Mouse (Mus musculus) layer of hippocampus, postnatal 25 days (tissue): ENCODE data around the gene Hist1h2an. TPM values are rescaled to one million over a fixed set of nuclear protein-coding genes. Genes with fewer than 3 reads are reported as not detected.
A peak's percentile ranks its signal among the peaks of the same experiment; 100 is the strongest.

Source experiments
- DNase-seq, 2 experiments: peaks; one replicate each; pipeline ENCODE4 v3.0.0; 2022; ENCODE audit warnings: mixed read lengths in 2 of 2, low spot score in 1 of 2; ENCODE audit errors: extremely low spot score in 1 of 2
- total RNA-seq, 2 experiments: library from RNA; stranded (reverse); gene quantifications; 2 replicates each; pipeline ENCODE4 v1.2.3; 2021

Hist1h2an gene
- total RNA-seq, 2 experiments from 2014 or later, result 1.9 to 3.0 TPM

DNA sequence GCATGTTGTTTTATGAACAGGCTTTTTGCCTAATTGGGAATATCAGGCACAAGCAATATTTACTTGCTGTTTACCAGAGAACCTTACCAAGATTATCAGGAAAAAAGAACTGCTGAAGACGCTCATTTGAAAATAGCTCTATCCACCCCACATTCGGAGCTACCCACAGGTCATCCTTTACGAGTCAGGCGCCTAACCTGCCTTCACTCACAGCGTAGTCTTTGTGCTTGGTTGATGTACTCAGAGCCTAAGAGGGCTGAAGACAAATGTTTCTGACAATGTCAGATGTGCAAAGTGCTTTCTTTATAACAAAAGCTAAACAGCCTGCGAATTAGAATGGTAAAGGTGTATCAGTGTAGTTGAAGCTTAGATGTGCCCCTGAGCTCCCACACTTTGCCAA is 2.7 kb downstream of the Hist1h2an start:
- DNase-seq, result no peak

DNA sequence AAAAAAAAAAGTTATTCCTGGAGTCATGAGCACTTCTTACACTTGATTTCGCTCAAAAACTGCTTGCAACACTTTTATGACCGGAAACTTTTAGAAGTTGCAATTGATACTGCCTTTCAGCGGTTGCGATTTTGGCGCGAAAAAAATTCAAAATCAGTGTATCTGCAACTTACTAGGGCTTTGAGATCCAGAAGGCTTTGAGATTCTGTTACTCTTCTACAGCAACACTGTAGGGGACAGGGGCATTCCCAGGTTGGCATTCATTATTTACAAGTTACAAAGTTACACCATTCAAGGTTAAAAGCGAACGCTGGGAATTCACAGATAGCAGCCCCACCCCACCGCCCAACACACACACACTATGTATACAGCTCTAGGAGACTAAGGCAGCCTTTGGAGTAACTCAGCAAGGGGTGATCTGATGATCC is 3.3 kb downstream of the Hist1h2an start:
- DNase-seq, result peak in 1 of 2 experiments; percentile 21

DNA sequence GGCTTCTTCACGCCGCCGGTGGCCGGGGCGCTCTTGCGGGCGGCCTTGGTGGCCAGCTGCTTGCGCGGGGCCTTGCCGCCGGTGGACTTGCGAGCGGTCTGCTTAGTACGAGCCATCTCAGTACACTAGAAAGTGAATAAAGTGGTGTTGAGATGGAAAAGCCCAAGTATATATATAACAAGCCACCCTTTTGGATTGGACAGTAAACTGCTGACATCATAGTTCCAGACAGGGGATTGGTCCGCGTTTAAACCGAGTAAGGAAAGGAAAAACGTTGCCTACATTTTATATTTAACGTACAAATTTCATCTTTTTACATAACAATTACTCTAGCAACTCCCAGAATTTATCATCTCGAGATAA is 3.8 kb downstream of the Hist1h2an start, which contains the start of gene Hist1h3i:
Gene Hist1h3i (minus strand): TSS at position 116 of the 363 bp plus-strand sequence.
- DNase-seq, result peak; percentile 24 to 36

DNA sequence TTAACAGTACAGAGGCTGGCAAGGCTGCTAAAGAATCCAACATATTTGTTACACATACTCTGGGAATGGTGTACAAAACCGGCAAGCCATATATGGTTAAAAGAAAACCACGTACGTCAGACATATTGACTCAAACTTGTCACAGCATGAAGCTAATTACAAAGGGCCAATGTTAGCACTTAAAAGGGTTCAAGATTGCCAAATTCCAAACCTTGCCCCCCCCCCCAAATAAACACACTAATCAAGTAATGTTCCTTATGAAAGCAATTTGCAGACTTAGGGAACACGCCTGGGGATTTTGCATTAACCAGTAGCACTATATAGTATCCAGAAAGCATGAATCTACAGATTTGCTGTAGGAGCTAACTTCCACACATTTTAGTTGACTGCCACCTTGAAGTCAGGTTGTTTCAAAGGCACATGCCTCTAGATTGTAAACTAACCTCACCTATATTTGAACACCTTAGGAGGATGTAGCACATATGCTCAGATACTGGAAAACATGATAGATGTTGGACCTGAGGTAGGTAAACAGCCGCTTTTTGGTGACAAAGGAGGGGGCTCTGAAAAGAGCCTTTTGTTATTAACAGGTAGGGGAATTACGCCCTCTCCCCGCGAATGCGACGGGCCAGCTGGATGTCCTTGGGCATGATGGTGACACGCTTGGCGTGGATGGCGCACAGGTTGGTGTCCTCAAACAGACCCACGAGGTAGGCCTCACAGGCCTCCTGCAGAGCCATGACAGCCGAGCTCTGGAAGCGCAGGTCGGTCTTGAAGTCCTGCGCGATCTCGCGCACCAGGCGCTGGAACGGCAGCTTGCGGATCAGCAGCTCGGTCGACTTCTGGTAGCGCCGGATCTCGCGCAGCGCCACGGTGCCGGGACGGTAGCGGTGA is 4.4 kb downstream of the Hist1h2an start:
- peak in 1 of 2 experiments; percentile 30 for DNase-seq

DNA sequence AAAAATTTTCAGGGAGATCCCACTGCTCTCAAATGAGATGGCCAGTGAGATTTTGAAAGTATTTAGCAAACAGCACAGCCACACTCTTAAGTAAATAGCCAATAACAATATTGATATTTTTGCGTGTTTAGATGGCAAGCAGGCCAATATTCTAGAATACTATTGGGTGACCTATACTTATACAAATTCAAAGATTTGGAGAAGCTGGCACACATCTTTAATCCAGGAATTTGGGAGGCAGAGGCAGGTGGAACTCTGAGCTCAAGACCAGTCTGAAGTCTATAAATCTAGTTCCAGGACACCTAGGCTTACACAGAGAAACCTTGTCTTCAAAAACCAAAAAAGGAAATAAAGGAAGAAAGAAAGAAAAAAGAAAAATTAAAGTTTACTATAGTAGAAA is 5.4 kb downstream of the Hist1h2an start:
- DNase-seq, result no peak

DNA sequence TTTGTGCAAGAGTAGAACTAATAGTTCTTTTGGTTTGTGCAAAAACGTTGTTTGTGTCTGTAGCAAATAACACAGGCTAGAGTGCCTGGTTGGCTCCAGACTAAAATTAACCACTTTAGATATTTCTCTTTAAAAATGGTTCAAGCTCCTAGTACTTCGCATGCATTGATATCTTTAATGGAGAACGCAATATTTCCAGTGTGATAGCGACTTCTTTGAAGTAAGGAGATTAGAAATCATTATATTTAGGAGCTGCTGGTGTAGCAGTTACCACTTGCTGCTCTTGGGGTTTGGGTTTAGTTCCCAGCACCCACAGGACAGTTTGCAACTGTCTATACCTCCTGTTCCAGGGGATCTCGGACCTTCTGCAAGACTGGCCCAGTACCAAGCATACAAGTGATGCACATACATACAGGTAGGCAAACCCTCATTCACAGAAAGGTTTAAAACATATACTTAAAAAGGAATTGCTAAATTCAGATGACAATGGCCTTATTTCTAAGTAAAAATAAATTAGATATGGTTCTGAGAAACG is 5.9 kb downstream of the Hist1h2an start:
- no peak for DNase-seq

DNA sequence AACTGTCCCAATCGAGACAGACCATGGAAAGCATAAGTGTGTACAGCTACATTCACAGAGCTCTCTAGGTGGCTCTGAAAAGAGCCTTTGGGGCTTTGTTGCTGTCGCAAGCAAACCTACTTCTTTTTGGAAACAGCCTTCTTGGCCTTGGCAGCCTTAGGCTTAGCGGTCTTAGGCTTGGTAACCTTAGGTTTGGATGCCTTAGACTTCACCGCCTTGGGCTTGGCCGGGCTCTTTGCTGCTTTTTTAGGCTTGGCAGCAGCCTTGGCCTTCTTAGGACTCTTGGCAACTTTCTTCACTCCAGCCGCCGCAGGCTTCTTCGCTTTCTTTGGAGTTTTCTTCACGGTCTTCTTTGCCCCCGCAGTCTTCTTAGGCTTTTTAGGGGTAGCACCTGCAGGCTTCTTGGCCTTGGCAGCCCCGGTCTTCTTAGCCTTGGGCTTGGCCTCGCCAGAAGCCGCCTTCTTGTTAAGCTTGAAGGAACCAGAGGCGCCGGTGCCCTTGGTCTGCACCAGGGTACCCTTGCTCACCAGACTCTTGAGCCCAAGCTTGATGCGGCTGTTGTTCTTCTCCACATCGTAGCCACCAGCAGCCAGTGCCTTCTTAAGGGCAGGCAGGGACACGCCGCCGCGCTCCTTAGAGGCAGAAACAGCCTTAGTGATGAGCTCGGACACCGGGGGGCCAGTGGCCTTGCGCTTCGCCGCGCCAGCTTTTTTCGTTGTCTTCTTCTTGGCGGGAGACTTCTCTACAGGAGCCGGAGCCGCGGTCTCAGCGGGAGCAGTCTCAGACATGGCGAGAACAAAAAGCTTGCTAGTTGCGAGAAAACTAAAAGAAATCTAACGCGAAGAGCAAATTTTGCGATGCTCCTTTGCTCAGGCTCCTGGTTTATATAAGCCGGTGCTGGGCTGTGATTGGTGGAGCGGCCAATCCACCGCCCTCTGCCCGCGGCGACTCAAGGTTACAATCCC is 7.0 kb downstream of the Hist1h2an start, which contains the start of gene Hist1h1b:
Gene Hist1h1b (minus strand): TSS at position 859 of the 965 bp plus-strand sequence.
- DNase-seq, result peak in 1 of 2 experiments; percentile 44

DNA sequence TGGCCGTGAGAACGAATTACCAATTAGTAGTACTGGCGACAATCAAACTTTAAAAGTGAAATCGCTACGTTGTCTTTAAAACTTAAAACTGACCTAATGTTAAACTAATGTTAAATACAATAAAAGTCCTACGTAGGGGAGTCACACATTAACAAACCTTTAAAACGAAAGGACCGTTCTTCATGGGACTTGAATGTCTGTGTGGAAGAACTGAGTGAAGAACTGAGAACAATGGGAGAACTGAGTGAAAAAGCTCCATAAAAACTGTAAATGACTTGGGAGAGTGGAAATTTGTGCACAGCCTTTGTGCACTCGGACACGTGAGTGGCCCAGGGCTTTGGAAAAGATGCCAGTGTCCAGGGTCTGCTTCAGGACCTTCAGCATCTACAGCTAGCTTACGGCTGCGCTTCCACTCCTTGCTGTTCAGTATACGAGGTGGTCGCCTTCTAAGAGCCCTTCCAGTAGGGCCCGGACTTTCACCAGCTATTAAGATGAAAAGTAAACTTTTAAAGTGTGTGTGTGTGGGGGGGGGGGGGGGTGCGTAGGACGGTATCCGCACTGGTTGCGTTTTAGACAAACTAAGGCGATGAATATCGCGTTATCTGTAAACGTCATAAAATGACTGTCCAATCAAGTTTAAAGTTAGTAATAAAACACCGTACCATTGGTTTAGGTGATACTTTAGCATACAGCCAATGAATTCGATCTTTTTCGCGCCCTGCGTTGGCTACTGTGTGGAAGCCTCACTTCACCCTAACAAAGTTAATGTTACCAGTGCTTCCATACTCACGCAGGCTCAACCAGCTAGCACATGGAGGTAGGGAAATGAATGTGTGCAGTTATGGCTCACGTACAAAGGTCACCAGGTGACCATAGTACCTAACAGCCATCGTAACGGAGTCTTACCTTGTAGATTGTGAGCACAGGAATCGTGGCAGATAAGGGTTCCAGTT is 7.9 kb downstream of the Hist1h2an start:
- peak; percentile 30 to 32 for DNase-seq

DNA sequence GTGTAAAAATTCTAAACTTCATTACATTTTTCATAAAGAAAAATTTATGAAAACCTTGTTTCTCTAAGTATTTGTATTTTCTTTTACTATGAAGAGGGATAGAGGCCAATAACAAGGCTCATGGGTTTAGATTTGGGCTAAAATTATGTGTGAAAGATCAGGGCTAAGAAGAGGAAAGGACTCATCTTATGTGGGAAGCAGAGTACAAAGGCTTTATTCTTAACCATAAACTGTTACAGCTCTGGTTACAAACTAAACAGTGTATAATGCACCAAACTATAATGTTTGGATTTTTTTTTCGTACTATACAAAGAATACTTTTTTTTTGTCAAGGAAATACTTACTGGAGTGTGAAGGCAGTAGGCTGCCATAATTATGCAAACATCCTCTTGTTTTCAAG is 31.3 kb downstream of the Hist1h2an start:
- no peak for DNase-seq

DNA sequence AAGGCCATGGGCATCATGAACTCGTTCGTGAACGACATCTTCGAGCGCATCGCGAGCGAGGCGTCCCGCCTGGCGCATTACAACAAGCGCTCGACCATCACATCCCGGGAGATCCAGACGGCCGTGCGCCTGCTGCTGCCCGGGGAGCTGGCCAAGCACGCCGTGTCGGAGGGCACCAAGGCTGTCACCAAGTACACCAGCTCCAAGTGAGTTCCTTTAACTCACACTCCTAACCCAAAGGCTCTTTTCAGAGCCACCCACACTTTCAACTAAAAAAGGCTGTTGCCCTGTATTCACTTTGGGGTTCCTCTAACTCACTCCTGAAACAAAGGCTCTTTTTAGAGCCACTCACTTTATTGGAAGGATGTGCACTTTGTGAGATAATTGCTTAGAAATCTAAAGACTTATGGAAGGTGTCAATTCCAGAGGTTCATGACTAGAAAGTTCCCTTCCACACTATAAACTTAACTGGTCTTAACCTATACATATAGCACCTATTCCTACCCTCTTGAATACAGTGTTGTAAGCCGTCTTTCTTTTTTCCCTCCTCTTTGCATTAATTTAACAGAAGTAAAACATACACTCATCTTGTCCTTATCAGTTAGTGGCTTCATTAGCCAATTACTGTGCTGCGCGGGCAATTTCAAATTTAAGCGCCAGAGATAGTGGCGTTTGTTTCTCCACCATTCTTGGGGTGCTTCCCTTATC is 32.6 kb downstream of the Hist1h2an start:
- DNase-seq, result peak in 1 of 2 experiments; percentile 47

DNA sequence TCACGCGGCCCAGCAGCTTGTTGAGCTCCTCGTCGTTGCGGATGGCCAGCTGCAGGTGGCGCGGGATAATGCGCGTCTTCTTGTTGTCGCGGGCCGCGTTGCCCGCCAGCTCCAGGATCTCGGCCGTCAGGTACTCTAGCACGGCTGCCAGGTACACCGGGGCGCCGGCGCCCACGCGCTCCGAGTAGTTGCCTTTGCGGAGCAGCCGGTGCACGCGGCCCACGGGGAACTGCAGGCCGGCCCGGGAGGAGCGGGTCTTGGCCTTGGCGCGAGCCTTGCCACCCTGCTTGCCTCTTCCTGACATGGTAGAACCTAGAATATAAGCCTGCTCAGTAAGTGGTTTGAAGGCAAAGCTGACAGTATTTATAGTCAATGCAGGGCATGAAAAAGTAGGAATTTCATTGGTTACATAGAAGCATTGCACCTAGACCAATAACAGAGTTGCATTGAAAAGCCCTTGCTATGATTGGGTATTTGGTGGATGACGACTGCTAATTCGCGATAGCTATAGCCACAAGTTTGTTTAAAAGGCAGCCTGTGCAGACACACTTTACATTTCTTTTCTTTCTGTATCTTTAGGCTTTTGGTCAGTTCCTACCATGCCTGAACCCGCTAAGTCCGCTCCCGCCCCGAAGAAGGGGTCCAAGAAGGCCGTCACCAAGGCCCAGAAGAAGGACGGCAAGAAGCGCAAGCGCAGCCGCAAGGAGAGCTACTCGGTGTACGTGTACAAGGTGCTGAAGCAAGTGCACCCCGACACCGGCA is 33.3 kb downstream of the Hist1h2an start, which contains the start of the genes Hist1h2ak and Hist1h2bn:
Gene Hist1h2ak (minus strand): TSS at position 304 of the 762 bp plus-strand sequence.
Gene Hist1h2bn (plus strand): TSS at position 600 of the 762 bp plus-strand sequence.
- DNase-seq, result peak; percentile 32 to 50

DNA sequence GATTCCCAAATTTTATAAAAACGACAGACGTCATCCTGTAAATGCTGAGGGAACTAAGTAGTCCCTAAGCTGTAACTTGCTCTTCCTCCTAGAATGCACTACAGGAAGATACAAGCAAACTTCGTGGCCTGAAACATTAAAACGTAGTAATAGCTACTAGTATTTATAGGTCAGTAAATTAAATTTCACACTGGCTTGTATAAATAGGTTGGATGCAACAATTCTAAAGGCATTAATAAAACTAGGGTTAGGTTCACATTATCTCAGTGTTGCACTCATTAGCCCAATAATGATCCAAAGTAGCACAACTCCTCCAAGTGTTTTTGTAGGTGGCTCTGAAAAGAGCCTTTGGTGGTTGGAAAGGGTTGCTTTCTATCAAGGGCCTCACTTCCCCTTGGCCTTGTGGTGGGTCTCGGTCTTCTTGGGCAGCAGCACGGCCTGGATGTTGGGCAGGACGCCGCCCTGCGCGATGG is 33.9 kb downstream of the Hist1h2an start:
- DNase-seq, result no peak

DNA sequence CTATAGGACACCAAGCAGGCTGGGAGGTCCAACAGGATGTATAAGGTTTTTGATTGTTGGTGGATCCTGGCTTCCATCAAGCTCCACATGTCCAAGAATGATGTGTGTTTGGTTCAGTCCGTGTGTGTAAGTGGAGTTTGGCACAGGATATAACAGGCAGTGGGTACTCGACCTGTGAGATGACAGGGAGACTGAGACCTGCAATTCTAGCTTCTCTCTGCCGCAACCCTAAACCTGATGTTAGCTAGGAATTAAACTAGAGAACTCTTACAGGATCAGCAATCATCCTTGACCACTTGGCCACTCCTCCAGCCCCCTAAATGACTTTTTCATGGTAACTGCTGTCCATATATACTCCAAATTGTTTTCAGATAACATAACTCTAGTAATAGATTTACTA is 34.7 kb downstream of the Hist1h2an start:
- no peak for DNase-seq

DNA sequence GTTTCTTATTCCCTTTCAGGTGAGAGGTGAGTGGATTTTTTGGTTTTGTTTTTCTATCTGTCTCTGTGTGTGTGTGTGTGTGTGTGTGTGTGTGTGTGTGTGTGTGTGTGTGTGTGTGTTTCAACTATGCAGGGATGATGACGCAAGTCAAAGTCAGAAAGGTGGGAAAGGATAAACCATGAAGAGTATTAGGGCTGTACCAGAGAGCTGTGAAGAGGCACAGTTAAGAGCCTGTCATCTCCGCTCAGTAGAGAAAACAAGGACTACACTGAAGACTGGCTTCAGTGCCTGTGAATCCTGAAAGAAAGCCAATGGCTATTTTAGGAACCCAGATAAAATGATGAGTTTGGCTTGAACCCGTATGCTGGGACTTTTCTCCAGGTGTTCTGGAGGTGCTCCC is 35.2 kb downstream of the Hist1h2an start:
- DNase-seq, result no peak

DNA sequence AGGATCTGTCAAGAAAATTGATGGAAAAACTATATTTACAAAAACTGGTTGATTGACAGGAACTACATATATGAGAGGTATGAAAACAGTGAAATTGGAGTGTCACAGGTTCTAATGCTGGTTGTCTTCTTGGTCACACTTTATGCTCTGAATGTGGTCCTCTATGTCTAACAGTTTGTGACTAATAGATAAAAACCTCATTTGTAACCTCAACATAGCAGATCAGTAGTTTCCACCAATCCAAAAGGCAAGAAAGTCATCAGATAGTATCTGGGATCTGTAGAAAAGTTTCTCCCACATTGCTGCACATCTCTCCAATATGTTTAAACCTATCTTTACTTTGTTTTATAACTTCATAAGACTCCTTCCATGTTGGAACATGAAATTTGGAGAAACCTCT is 35.6 kb downstream of the Hist1h2an start:
- DNase-seq, result no peak

DNA sequence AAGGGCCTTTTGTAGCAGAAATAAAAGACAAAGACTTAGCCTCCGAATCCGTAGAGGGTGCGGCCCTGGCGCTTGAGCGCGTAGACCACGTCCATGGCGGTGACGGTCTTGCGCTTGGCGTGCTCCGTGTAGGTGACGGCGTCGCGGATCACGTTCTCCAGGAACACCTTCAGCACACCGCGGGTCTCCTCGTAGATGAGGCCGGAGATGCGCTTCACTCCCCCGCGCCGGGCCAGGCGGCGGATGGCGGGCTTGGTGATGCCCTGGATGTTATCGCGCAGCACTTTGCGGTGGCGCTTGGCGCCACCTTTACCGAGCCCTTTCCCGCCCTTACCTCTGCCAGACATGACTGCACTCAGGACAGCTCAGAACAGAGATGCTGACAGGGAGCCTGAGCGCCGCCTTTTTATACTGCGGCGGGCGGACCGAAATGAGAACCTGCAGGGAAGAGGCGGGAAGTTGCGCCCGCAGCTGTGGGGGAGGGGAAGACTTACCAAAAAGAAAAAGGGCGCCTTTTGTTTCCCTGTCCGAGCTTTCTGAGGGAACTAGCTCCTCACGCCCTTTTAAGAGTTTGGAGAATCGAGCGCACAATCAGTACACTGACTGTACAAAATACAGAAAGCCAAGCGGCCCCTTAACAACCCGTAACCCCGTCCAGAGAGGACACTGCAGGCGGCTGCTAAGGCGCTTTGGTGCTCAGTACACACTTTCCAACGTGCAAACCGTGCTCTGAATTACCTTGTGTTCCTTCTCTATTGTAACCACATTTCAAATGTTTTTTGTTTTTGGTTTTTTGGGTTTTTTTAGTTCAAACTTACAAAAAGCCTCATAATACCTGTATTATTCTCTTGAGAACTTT is 36.6 kb downstream of the Hist1h2an start, which contains the start of gene Hist1h4k:
Gene Hist1h4k (minus strand): TSS at position 347 of the 859 bp plus-strand sequence.
- DNase-seq, result peak; percentile 90 to 91
